Comparison of ENCODE assay signal across 14 mouse cellular contexts in genomic region chr4:64235534-64235933, GRCm38 (mm10).
"Had no signal": no experiment of that assay in that cellular context is flagged by ENCODE, and none has a peak within 500 bp of the region (broad histone marks: within the 10 kb centered on the region; RNA-seq: fewer than 3 reads in every experiment).

No protein-coding gene starts in this region.

- H3K4me2 ChIP-seq: kidney, embryonic 15.5 days; limb, embryonic 12.5 days; liver, embryonic 13.5 days; midbrain, embryonic 11.5 days; neural tube, embryonic 13.5 days had no signal

- H3K36me3 ChIP-seq: kidney, embryonic 15.5 days; limb, embryonic 12.5 days; liver, embryonic 13.5 days; neural tube, embryonic 13.5 days had no signal

- H3K4me3 ChIP-seq: kidney, embryonic 15.5 days; limb, embryonic 12.5 days; liver, embryonic 13.5 days; neural tube, embryonic 13.5 days had no signal

- H3K27ac ChIP-seq: kidney, embryonic 15.5 days; limb, embryonic 12.5 days; liver, embryonic 13.5 days; neural tube, embryonic 13.5 days had no signal

- H3K9ac ChIP-seq: kidney, embryonic 15.5 days; limb, embryonic 12.5 days; liver, embryonic 13.5 days; neural tube, embryonic 13.5 days had no signal

- H3K27me3 ChIP-seq: kidney, embryonic 15.5 days; limb, embryonic 12.5 days; liver, embryonic 13.5 days; neural tube, embryonic 13.5 days had no signal

- H3K9me3 ChIP-seq: kidney, embryonic 15.5 days; limb, embryonic 12.5 days; liver, embryonic 13.5 days; neural tube, embryonic 13.5 days had no signal

- DNase-seq: kidney, adult 8-10 months; kidney, postnatal 10 days; kidney, postnatal 4 days; liver, embryonic 13.5 days; lung, adult 2 months; lung, postnatal 14 days; lung, postnatal 4 days; midbrain, embryonic 14.5 days; thymus, adult 18-20 months; thymus, postnatal 36 days had no signal

- H3K4me1 ChIP-seq: liver, embryonic 13.5 days; neural tube, embryonic 13.5 days had no signal
